Mouse (Mus musculus) liver, embryonic 15.5 days (tissue): ENCODE measurements around the gene Cd200r1. TPM values are rescaled to one million over a fixed set of nuclear protein-coding genes. Genes with fewer than 3 reads are reported as not detected.
A peak's percentile ranks its signal among the peaks of the same experiment; 100 is the strongest.

Experiments
- ATAC-seq: fragments of 200-750 bp; cut with Nextera tagmentation; 2 replicates; pipeline ENCODE4 v1.8.0; 2017; ENCODE audit warnings: moderate number of reproducible peaks, mild to moderate bottlenecking, moderate library complexity; ENCODE audit not compliant: insufficient read depth
- H3K27ac ChIP-seq: fragments of 300-500 bp; sonication (generic); replicated peaks from 2 replicates; pipeline ENCODE4 v1.5.1; 2015; ENCODE audit warnings: mild to moderate bottlenecking, inconsistent platforms
- H3K27me3 ChIP-seq: fragments of 300-500 bp; sonication (generic); 2 replicates; pipeline ENCODE4 v1.6.1; 2015; ENCODE audit warnings: mild to moderate bottlenecking, inconsistent platforms
- H3K36me3 ChIP-seq: fragments of 300-500 bp; sonication (generic); replicated peaks from 2 replicates; pipeline ENCODE4 v1.6.1; 2015; ENCODE audit warnings: moderate library complexity, mild to moderate bottlenecking, inconsistent platforms
- H3K4me1 ChIP-seq: fragments of 300-500 bp; sonication (generic); replicated peaks from 2 replicates; pipeline ENCODE4 v1.6.1; 2015; ENCODE audit warnings: inconsistent platforms
- H3K4me2 ChIP-seq: fragments of 300-500 bp; sonication (generic); 2 replicates; pipeline ENCODE4 v1.6.1; 2015; ENCODE audit warnings: moderate library complexity, mild to moderate bottlenecking, inconsistent platforms
- H3K4me3 ChIP-seq: fragments of 300-500 bp; sonication (generic); replicated peaks from 2 replicates; pipeline ENCODE4 v1.5.1; 2015; ENCODE audit warnings: mild to moderate bottlenecking, inconsistent platforms
- H3K9ac ChIP-seq: fragments of 300-500 bp; sonication (generic); 2 replicates; pipeline ENCODE4 v1.6.1; 2015; ENCODE audit warnings: moderate library complexity, mild to moderate bottlenecking, inconsistent platforms
- H3K9me3 ChIP-seq: fragments of 300-500 bp; sonication (generic); replicated peaks from 2 replicates; pipeline ENCODE4 v1.6.1; 2016; ENCODE audit warnings: inconsistent platforms
- WGBS: fragments of 180-500 bp; shearing (Covaris S2); methylation state at CpG from one replicate; pipeline ENCODE4 v1.1.7; 2015; ENCODE audit warnings: mixed read lengths; ENCODE audit not compliant: insufficient replicate concordance; 5-methylcytosine and 5-hydroxymethylcytosine counted together
- polyA plus RNA-seq: library from polyadenylated mRNA; unstranded; fragments of >200 nt; fragmentation: Nextera tagmentation; extraction: Ambion mirVana; gene quantifications from 2 replicates; pipeline ENCODE4 v1.2.1, GENCODE M21; 2015

Gene Cd200r1
- polyA plus RNA-seq, 1 experiment from 2014 or later: 3.5 TPM

DNA sequence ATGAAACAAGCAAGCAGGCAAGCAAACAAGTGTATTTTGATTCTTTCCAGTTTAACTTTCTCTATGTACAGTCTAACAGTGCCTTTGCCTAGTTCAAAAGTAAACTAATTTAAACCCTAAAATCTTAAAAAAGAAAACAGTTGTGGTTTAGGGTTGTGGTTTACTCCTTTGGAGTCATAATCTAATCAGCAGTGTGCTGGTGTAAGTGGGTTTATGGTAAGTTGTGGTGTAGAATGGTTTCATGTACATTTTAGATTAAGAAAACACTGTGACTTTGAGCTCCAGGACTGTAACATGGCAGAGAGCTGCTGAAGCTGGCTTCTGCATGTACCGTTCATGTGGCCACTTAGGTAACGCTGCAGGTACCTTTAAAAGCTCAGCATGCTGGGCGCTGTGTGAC is 38.0 kb upstream of the Cd200r1 start:
- Histone ChIP-seq H3K36me3 (peaks cover 34% of the 10 kb centered on the region), H3K4me1 (peaks cover 42% of the 10 kb centered on the region), H3K9me3 (no peaks in the 10 kb centered on the region), H3K9ac (no peak overlapping the region), H3K27me3 (no peaks in the 10 kb centered on the region), H3K4me2 (no peak overlapping the region), H3K27ac (no peak overlapping the region), H3K4me3 (no peak overlapping the region)
- ATAC-seq: no peak
- WGBS: 51% methylated on average over 3 of the region's 3 CpGs

DNA sequence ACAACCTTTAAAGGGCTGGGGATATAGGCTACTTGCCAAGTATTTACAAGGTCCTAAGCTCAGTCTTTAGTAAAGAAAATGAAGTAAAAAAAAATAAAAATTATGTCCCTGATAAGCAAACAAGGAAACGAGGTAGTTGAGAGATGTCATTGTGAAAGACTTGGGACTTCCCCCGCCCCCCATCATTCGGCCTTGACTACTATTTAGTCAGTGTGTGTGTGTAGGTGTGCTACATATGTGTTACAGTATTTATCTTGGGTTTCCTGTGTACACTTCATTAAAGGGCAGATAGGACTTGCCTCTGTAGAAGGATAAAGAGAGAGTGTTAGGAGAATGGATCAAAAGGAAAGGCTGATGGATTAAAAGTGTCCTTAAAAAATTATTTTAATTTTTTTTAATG is 31.5 kb upstream of the Cd200r1 start:
- WGBS: 49% methylated on average over 3 of the region's 3 CpGs
- H3K4me1 ChIP-seq: 0 out of 2 replicates have a peak, but pooled peaks cover 3% of the 10 kb centered on the region
- peaks cover 91% of the 10 kb centered on the region for H3K36me3 ChIP-seq
- no peak overlapping the region for H3K4me3 ChIP-seq
- H3K4me2 ChIP-seq: no peak overlapping the region
- no peak overlapping the region for H3K27ac ChIP-seq
- no peak overlapping the region for H3K9ac ChIP-seq
- H3K27me3 ChIP-seq: no peaks in the 10 kb centered on the region
- ATAC-seq: no peak
- H3K9me3 ChIP-seq: no peaks in the 10 kb centered on the region

DNA sequence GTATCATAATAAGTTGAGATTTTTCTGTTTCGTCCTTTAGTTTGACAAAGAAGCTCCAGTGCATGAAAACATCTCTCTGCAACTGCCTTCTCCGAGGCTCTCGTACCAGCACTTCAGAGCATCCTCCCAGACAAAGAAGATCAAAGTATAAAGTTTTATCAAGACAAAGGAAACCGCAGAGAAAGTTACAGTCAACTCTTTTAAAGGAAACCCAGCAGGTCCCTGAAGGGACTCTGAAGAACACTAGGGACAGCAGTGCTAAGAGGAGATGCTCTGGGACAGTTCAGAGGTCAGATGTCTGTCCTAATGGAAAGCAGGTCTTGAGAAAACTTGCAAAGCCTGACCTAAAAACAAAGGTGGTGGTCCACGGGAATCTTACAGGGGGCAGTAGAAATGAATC is 29.9 kb upstream of the Cd200r1 start:
- 75% methylated on average over 5 of the region's 5 CpGs for WGBS
- Histone ChIP-seq H3K9me3 (no peaks in the 10 kb centered on the region), H3K9ac (no peak overlapping the region), H3K36me3 (peaks cover 83% of the 10 kb centered on the region), H3K27ac (no peak overlapping the region), H3K4me3 (no peak overlapping the region), H3K4me1 (0 out of 2 replicates have a peak, but pooled peaks cover 3% of the 10 kb centered on the region), H3K4me2 (no peak overlapping the region), H3K27me3 (no peaks in the 10 kb centered on the region)
- ATAC-seq: no peak

DNA sequence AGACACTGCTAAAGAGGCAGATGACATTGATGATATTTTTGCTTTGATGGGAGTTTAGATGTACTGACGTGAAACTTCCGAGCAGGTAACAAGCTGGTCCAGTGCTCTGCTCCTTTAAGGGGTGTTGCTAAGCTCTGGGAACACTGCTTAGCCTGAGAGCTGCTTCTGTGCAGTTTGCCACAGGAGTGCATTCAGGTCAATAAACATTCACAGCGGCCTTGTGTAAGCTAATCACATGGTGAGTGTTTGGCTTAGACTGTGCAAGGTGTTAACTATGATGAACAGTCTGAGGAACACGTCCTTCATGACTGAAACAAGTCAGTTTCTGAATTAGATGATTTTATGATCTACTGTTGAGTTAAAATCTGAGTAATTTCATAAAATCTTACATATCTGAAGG is 29.4 kb upstream of the Cd200r1 start:
- WGBS: 77% methylated on average over 4 of the region's 4 CpGs

DNA sequence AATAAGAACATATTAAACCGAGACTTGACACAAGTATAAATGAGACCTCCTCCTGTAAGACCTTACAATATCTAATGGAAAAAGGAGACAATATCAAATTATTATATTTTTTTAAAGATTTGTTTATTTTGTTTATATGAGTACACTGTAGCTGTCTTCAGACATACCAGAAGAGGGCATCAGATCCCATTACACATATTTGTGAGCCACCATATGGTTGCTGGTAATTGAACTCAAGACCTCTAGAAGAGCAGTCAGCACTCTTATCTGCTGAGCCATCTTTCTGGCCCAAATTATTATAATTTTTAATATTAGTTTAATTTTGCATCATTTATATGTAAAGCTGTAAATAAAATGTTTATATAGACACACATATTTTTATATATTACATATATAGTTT is 22.8 kb upstream of the Cd200r1 start:
- no peak overlapping the region for H3K4me2 ChIP-seq
- H3K27ac ChIP-seq: no peak overlapping the region
- H3K9me3 ChIP-seq: no peaks in the 10 kb centered on the region
- no peaks in the 10 kb centered on the region for H3K27me3 ChIP-seq
- H3K9ac ChIP-seq: no peak overlapping the region
- H3K4me3 ChIP-seq: no peak overlapping the region
- no peak for ATAC-seq
- 70% methylated on average over 1 of the region's 1 CpGs for WGBS
- H3K36me3 ChIP-seq: peaks cover 30% of the 10 kb centered on the region
- peaks cover 22% of the 10 kb centered on the region for H3K4me1 ChIP-seq

More for the DNA sequence above, 29.4 kb upstream of the Cd200r1 start:
- H3K9ac ChIP-seq: no peak overlapping the region
- H3K27ac ChIP-seq: no peak overlapping the region
- no peak overlapping the region for H3K4me3 ChIP-seq
- peaks cover 79% of the 10 kb centered on the region for H3K36me3 ChIP-seq
- H3K4me2 ChIP-seq: no peak overlapping the region
- H3K4me1 ChIP-seq: 0 out of 2 replicates have a peak, but pooled peaks cover 3% of the 10 kb centered on the region
- no peaks in the 10 kb centered on the region for H3K27me3 ChIP-seq
- ATAC-seq: no peak
- no peaks in the 10 kb centered on the region for H3K9me3 ChIP-seq

DNA sequence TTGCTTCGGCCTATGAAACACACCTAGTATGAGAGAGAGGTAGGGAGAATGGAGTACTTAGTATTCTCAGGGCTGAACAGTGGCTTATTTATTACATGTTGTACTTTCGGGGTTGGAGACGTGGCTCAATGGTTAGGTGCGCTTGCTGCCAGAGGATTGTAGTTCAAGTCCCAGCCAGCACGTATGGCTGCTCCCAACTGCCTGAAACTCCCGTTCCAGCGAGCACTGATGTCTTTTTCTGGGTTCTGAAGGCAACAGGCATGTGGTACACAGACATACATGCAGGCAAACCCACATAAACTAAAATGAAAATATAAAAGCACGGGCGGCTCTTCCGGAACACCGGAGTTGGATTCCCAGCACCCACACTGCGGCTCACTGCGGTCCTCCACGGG is 20.1 kb upstream of the Cd200r1 start:
- no peaks in the 10 kb centered on the region for H3K27me3 ChIP-seq
- peak overlapping the region; percentile 83 for H3K4me2 ChIP-seq
- peak overlapping the region; percentile 80 for H3K4me3 ChIP-seq
- H3K27ac ChIP-seq: peak overlapping the region; percentile 93
- WGBS: 6% methylated on average over 14 of the region's 14 CpGs
- peaks cover 11% of the 10 kb centered on the region for H3K36me3 ChIP-seq
- peak overlapping the region; percentile 74 for H3K9ac ChIP-seq
- ATAC-seq: peak; percentile 27
- peaks cover 30% of the 10 kb centered on the region for H3K4me1 ChIP-seq
- no peaks in the 10 kb centered on the region for H3K9me3 ChIP-seq

DNA sequence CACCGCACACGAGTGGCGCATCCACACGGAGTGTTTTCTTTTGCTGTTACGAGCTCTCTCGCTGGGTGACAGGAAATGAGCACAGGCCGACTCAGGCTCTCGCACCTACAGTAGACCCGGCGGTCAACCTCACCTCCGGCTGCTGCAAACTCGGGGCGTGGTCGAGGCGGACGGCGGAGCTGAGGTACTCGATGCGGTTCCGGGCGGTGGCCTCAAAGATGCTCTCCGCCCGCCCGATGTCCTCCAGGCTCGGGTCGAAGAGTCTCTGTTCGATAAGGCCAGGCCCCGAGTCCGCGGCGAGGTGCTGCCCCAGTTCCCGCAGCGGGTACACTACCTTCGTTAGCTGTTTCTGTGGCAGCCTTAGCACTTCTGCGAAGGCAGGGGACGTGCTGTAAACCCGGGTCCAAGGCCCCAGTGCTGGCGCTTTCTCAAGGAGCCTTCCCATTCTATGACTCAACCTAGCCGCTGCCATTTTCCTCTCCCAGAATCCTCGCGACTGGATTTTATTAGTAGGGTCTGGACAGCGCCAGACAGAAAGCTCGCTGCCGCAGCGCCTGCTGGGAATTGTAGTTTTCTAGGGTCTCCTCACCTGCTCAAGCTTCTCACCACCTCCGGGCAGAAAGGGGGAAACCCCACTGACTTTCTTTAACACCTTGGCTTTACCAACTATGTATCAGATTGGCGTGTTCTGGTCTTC is 19.5 kb upstream of the Cd200r1 start, which contains the start of gene Gtpbp8:
Gene Gtpbp8 (minus strand): TSS at position 498 of the 697 bp plus-strand sequence.
- Histone ChIP-seq H3K9me3 (no peaks in the 10 kb centered on the region), H3K4me2 (peak within 1 kb of the TSS; percentile 83), H3K4me1 (peaks cover 30% of the 10 kb centered on the region), H3K27ac (peak within 1 kb of the TSS; percentile 93), H3K27me3 (no peaks in the 10 kb centered on the region), H3K36me3 (peaks cover 11% of the 10 kb centered on the region), H3K9ac (peak within 1 kb of the TSS; percentile 74), H3K4me3 (peak within 1 kb of the TSS; percentile 80)
- peak; percentile 95 for ATAC-seq
- under 1% methylated on average over 47 of the region's 47 CpGs for WGBS

DNA sequence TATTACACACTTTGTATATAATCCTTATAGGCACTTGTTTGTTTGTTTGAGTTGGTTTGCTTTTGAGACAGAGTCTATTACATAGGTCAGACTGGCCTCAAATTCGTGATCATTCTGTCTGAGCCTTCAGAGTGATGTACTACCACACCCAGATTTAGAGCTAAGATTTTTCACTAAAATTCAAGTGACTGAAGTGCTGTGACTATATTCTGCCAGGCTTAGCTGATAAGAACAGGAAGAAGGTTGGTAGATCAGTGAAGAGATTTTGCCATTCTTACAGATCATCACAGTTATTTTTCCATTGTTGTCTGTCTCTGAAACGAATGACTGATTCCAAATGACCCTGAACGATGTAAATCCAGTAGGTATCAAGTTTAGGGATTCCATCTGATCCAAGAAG is 17.5 kb upstream of the Cd200r1 start:
- Histone ChIP-seq H3K4me2 (no peak overlapping the region), H3K4me1 (peaks cover 30% of the 10 kb centered on the region), H3K27ac (no peak overlapping the region), H3K36me3 (no peaks in the 10 kb centered on the region), H3K27me3 (no peaks in the 10 kb centered on the region), H3K4me3 (no peak overlapping the region), H3K9ac (no peak overlapping the region), H3K9me3 (no peaks in the 10 kb centered on the region)
- no peak for ATAC-seq
- 32% methylated on average over 3 of the region's 3 CpGs for WGBS

DNA sequence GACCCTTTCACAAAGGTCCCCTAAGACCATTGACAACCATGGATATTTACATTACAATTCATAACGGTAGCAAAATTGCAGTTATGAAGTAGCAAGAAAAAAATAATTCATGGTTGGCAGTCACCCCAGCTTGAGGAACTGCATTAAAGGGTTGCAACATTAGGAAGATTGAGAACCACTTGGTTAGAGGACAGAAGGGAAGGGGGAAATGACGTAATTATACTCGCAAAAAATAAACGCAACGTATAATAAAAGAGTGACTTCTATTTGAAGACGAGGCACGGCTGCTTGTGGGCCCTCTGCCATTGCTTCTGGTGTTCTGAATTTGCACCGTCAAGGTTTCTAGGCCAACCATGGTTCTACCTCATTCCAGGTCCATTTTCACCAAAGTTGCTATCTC is 7.8 kb upstream of the Cd200r1 start:
- no peak for ATAC-seq
- 68% methylated on average over 8 of the region's 8 CpGs for WGBS
- H3K4me2 ChIP-seq: no peak overlapping the region

DNA sequence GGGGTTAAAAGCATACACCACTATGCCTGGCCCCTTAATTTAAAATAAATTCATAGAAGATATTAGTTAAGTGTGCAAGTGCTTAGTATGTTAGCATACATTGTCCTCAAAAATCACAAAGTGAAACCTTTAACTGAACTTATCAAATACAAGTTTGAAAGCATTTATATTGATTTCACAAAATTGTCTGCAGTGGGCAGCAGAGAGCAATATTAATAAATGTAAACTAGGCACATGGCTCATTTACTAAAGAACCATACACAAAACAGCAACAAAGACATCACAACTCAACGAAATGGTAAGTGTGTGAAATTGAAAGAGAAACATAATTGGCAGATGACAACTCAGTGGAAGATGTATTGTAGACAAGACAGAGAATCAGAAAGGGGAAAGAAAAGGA is 3.7 kb upstream of the Cd200r1 start:
- H3K27me3 ChIP-seq: no peaks in the 10 kb centered on the region
- H3K9me3 ChIP-seq: no peaks in the 10 kb centered on the region
- H3K9ac ChIP-seq: no peak overlapping the region
- no peak overlapping the region for H3K4me2 ChIP-seq
- H3K4me3 ChIP-seq: no peak overlapping the region
- 21% methylated on average over 1 of the region's 1 CpGs for WGBS
- no peaks in the 10 kb centered on the region for H3K36me3 ChIP-seq
- H3K27ac ChIP-seq: no peak overlapping the region
- H3K4me1 ChIP-seq: peaks cover 12% of the 10 kb centered on the region
- no peak for ATAC-seq

More for the DNA sequence above, 7.8 kb upstream of the Cd200r1 start:
- Histone ChIP-seq H3K4me3 (no peak overlapping the region), H3K4me1 (no peaks in the 10 kb centered on the region), H3K27ac (no peak overlapping the region), H3K36me3 (no peaks in the 10 kb centered on the region), H3K27me3 (no peaks in the 10 kb centered on the region), H3K9me3 (no peaks in the 10 kb centered on the region), H3K9ac (no peak overlapping the region)

DNA sequence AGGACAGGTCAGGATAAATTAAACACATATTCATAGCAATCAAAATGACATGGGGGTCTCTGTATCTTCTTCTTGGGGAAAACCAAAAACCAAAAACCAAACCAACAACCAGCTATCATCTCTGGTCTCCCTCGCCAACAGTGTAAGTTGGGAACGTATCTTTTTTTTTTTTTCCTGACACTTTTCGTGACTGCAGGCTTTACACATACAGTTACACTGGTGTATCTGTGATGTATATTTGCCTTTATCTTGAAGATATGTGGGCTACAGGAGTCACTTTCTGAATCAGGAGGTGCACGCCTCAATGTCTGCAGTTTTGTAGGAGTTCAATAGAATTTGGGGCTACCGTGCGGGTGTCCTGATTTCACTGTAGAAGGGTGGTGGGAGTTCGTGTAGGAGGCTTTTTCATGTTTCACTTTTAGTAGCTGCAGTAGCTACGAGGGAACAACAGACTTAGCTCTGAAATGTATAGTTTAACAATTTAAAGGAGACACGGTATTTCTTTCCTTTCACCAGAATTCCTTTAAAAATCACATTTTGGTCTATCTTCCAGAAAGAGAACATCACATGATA is 870 bp downstream of the Cd200r1 start:
- Histone ChIP-seq H3K27ac (no peak overlapping the region), H3K36me3 (no peaks in the 10 kb centered on the region), H3K27me3 (no peaks in the 10 kb centered on the region), H3K4me2 (peak overlapping the region; percentile 69), H3K4me3 (peak overlapping the region; percentile 53), H3K4me1 (peaks cover 12% of the 10 kb centered on the region), H3K9me3 (no peaks in the 10 kb centered on the region), H3K9ac (no peak overlapping the region; the same call in 1 of the 2 replicates)
- WGBS: 21% methylated on average over 9 of the region's 9 CpGs
- ATAC-seq: no peak
